In the genomic region with DNA sequence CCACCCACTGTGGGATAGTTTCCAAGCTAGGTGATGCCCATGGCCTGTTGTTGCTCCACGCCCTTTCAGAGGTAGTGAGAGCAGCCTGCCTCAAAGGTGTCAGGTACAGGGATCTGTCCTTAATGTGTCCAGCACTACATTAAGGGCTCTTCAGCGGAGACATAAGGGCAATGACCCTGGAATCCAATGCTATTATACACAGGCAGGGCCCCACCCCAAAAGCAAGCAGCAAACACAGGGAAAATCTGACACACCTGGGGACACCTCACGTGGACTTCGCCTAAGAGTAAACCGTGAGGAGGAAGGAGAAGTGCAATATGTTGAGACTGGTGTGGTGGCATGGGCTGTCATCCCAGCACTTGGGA, we compare ENCODE assay signal across 16 mouse cellular contexts. TPM values are rescaled to one million over a fixed set of nuclear protein-coding genes. Genes with fewer than 3 reads are reported as not detected.
A peak's percentile ranks its signal among the peaks of the same experiment; 100 is the strongest.
DNase-seq lines count a peak whose midpoint lies in the region; ATAC-seq and TF ChIP-seq lines count a peak whose summit lies in the region.
"Had no signal": no experiment of that assay in that cellular context is flagged by ENCODE, and none has a peak within 500 bp of the region (broad histone marks: within the 10 kb centered on the region; RNA-seq: fewer than 3 reads in every experiment).

No protein-coding gene starts in this region.

- no peak overlapping the region for H3K9ac ChIP-seq in lung, embryonic 14.5 days
- no peak overlapping the region for H3K9ac ChIP-seq in intestine, embryonic 15.5 days
- H3K9ac ChIP-seq in intestine, embryonic 16.5 days (ENCODE audit: low read depth, low read length): no peak overlapping the region
- no peak overlapping the region for H3K9ac ChIP-seq in stomach, embryonic 15.5 days
- no peak overlapping the region for H3K9ac ChIP-seq in midbrain, embryonic 11.5 days (ENCODE audit: low read length)
- H3K9ac ChIP-seq: forebrain, embryonic 13.5 days; forebrain, postnatal 0 days; heart, embryonic 13.5 days; hindbrain, embryonic 13.5 days had no signal

- H3K4me3 ChIP-seq in lung, embryonic 14.5 days (ENCODE audit: low read depth, low read length): no peak overlapping the region
- H3K4me3 ChIP-seq in intestine, embryonic 15.5 days (replicated peaks): no peak overlapping the region
- H3K4me3 ChIP-seq in intestine, embryonic 16.5 days (ENCODE audit: low read length): no peak overlapping the region
- no peak overlapping the region for H3K4me3 ChIP-seq in stomach, embryonic 15.5 days (replicated peaks)
- no peak overlapping the region for H3K4me3 ChIP-seq in midbrain, embryonic 11.5 days (ENCODE audit: low read depth, low read length)
- H3K4me3 ChIP-seq: embryonic facial prominence, embryonic 10.5 days; forebrain, embryonic 13.5 days; heart, embryonic 13.5 days; hindbrain, embryonic 13.5 days had no signal

- peak overlapping the region; percentile 47; the same call in 1 of the 2 replicates for H3K27ac ChIP-seq in lung, embryonic 14.5 days (ENCODE audit: low read depth)
- H3K27ac ChIP-seq in intestine, embryonic 15.5 days: no peak overlapping the region
- no peak overlapping the region for H3K27ac ChIP-seq in intestine, embryonic 16.5 days (ENCODE audit: low read length)
- H3K27ac ChIP-seq in stomach, embryonic 15.5 days: no peak overlapping the region
- no peak overlapping the region for H3K27ac ChIP-seq in midbrain, embryonic 11.5 days (ENCODE audit: low read depth, low read length)
- H3K27ac ChIP-seq: embryonic facial prominence, embryonic 10.5 days; forebrain, embryonic 13.5 days; heart, embryonic 13.5 days; hindbrain, embryonic 13.5 days had no signal

- no peak for DNase-seq in lung, embryonic 14.5 days
- DNase-seq in lung, postnatal 36 days: no peak
- no peak for DNase-seq in midbrain, embryonic 11.5 days (ENCODE audit: low spot score, missing footprints)
- DNase-seq: adrenal gland, adult 2 months; adrenal gland, postnatal 36 days; cerebellum, adult 2 months; forebrain, postnatal 0 days; gastrocnemius, postnatal 14 days had no signal

- H3K36me3 ChIP-seq in lung, embryonic 14.5 days (ENCODE audit: insufficient read depth): no peaks in the 10 kb centered on the region
- no peaks in the 10 kb centered on the region for H3K36me3 ChIP-seq in intestine, embryonic 15.5 days
- no peaks in the 10 kb centered on the region for H3K36me3 ChIP-seq in intestine, embryonic 16.5 days (ENCODE audit: control insufficient read depth, insufficient read depth, low read length)
- no peaks in the 10 kb centered on the region for H3K36me3 ChIP-seq in stomach, embryonic 15.5 days
- no peaks in the 10 kb centered on the region for H3K36me3 ChIP-seq in midbrain, embryonic 11.5 days (ENCODE audit: control insufficient read depth, insufficient read depth, low read length)
- H3K36me3 ChIP-seq: hindbrain, embryonic 13.5 days had no signal

- no peak for TF ChIP-seq CTCF in lung, embryonic 14.5 days (IDR thresholded peaks at IDR 0.05; ENCODE audit: low read depth)

- no peaks in the 10 kb centered on the region for H3K9me3 ChIP-seq in lung, embryonic 14.5 days (ENCODE audit: low read depth, low read length)
- no peaks in the 10 kb centered on the region for H3K9me3 ChIP-seq in intestine, embryonic 15.5 days
- no peaks in the 10 kb centered on the region for H3K9me3 ChIP-seq in intestine, embryonic 16.5 days (ENCODE audit: control insufficient read depth, low read length)
- H3K9me3 ChIP-seq in stomach, embryonic 15.5 days: no peaks in the 10 kb centered on the region
- H3K9me3 ChIP-seq in midbrain, embryonic 11.5 days (ENCODE audit: control insufficient read depth, low read length): no peaks in the 10 kb centered on the region
- H3K9me3 ChIP-seq: embryonic facial prominence, embryonic 10.5 days; forebrain, embryonic 13.5 days; heart, embryonic 13.5 days; hindbrain, embryonic 13.5 days had no signal

- H3K27me3 ChIP-seq in lung, embryonic 14.5 days (ENCODE audit: insufficient read depth, low read length): no peaks in the 10 kb centered on the region
- H3K27me3 ChIP-seq in intestine, embryonic 15.5 days (replicated peaks): no peaks in the 10 kb centered on the region
- no peaks in the 10 kb centered on the region for H3K27me3 ChIP-seq in intestine, embryonic 16.5 days (replicated peaks; ENCODE audit: control insufficient read depth, insufficient read depth, low read length)
- H3K27me3 ChIP-seq in stomach, embryonic 15.5 days (replicated peaks): no peaks in the 10 kb centered on the region
- no peaks in the 10 kb centered on the region for H3K27me3 ChIP-seq in midbrain, embryonic 11.5 days (ENCODE audit: control insufficient read depth, insufficient read depth, low read length)
- H3K27me3 ChIP-seq: forebrain, embryonic 13.5 days; heart, embryonic 13.5 days; hindbrain, embryonic 13.5 days had no signal

- peaks cover 25% of the 10 kb centered on the region; the same call in 1 of the 2 replicates for H3K4me1 ChIP-seq in lung, embryonic 14.5 days (ENCODE audit: insufficient read depth)
- H3K4me1 ChIP-seq in intestine, embryonic 15.5 days (replicated peaks): peaks cover 24% of the 10 kb centered on the region
- H3K4me1 ChIP-seq in intestine, embryonic 16.5 days (ENCODE audit: control insufficient read depth, insufficient read depth, low read length): peaks cover 35% of the 10 kb centered on the region
- peaks cover 19% of the 10 kb centered on the region; the same call in 1 of the 2 replicates for H3K4me1 ChIP-seq in stomach, embryonic 15.5 days
- H3K4me1 ChIP-seq in midbrain, embryonic 11.5 days (ENCODE audit: control insufficient read depth, insufficient read depth, low read length): 0 out of 2 replicates have a peak, but pooled peaks cover 2% of the 10 kb centered on the region

- 67% methylated on average over 5 of the region's 5 CpGs for WGBS in lung, embryonic 14.5 days
- WGBS in intestine, embryonic 15.5 days: 65% methylated on average over 5 of the region's 5 CpGs
- 65% methylated on average over 5 of the region's 5 CpGs for WGBS in intestine, embryonic 16.5 days
- whole genome bisulfite sequencing in stomach, embryonic 15.5 days: 79% methylated on average over 5 of the region's 5 CpGs
- WGBS in midbrain, embryonic 11.5 days: 88% methylated on average over 5 of the region's 5 CpGs

- no peak for ATAC-seq in lung, embryonic 14.5 days (ENCODE audit: insufficient read depth)
- ATAC-seq in intestine, embryonic 15.5 days: peak; percentile 64
- ATAC-seq in intestine, embryonic 16.5 days: peak; percentile 76
- 0 out of 2 replicates have a peak, but pooled peaks have one; percentile 27 for ATAC-seq in stomach, embryonic 15.5 days (ENCODE audit: insufficient read depth, low FRiP score, low read depth)
- no peak for ATAC-seq in midbrain, embryonic 11.5 days (ENCODE audit: low FRiP score)
- ATAC-seq in inflammation-experienced regulatory T-cells, adult 6 months: no peak
- ATAC-seq: forebrain, embryonic 13.5 days; forebrain, postnatal 0 days had no signal

- H3K4me2 ChIP-seq in lung, embryonic 14.5 days: no peak overlapping the region
- H3K4me2 ChIP-seq in intestine, embryonic 15.5 days (replicated peaks): no peak overlapping the region
- H3K4me2 ChIP-seq in intestine, embryonic 16.5 days (ENCODE audit: low read depth, low read length): no peak overlapping the region
- no peak overlapping the region for H3K4me2 ChIP-seq in stomach, embryonic 15.5 days
- no peak overlapping the region for H3K4me2 ChIP-seq in midbrain, embryonic 11.5 days
- H3K4me2 ChIP-seq: forebrain, embryonic 13.5 days; heart, embryonic 13.5 days; hindbrain, embryonic 13.5 days had no signal

RNA-seq across cellular contexts. Expression of a gene that starts 40.8 kb away (rescaled TPM):
- polyA plus RNA-seq in lung, embryonic 14.5 days (2014; fragmentation: Nextera tagmentation; extraction: Ambion mirVana): 99.5 and 104 TPM in 2 replicates
- polyA plus RNA-seq in intestine, embryonic 15.5 days (2015; fragmentation: Nextera tagmentation; extraction: Ambion mirVana): 62.5 and 68.2 TPM in 2 replicates
- 62.2 and 62.5 TPM in 2 replicates for polyA plus RNA-seq in intestine, embryonic 16.5 days (2015; fragmentation: Nextera tagmentation; extraction: Ambion mirVana)
- polyA plus RNA-seq in stomach, embryonic 15.5 days (2015; fragmentation: Nextera tagmentation; extraction: Ambion mirVana): 73.5 and 81.0 TPM in 2 replicates
- polyA plus RNA-seq in midbrain, embryonic 11.5 days (2014; fragmentation: Nextera tagmentation; extraction: Ambion mirVana): 117 and 130 TPM in 2 replicates
- 10 to 100 TPM; 25.9 to 53.1 (median 41.6) TPM for polyA plus RNA-seq in inflammation-experienced regulatory T-cells, adult 6 months (2017; shearing (Covaris generic))

Comparison
In these comparisons a context has a peak if more than half of its experiments do, and no peak if none do; other contexts are left out.
1. ATAC-seq: peak in intestine, embryonic 15.5 days (single experiment), intestine, embryonic 16.5 days (single experiment) and stomach, embryonic 15.5 days (single experiment); none in lung, embryonic 14.5 days (single experiment), midbrain, embryonic 11.5 days (single experiment) and inflammation-experienced regulatory T-cells, adult 6 months (single experiment).